Mouse (Mus musculus): ENCODE measurements at regions not wholly inside any gene's neighbourhood (a gene's known extent, or its start where the extent isn't known, plus 50 kb on each side); places are given as distances from the start of the nearest gene placed in this dataset.

DNA sequence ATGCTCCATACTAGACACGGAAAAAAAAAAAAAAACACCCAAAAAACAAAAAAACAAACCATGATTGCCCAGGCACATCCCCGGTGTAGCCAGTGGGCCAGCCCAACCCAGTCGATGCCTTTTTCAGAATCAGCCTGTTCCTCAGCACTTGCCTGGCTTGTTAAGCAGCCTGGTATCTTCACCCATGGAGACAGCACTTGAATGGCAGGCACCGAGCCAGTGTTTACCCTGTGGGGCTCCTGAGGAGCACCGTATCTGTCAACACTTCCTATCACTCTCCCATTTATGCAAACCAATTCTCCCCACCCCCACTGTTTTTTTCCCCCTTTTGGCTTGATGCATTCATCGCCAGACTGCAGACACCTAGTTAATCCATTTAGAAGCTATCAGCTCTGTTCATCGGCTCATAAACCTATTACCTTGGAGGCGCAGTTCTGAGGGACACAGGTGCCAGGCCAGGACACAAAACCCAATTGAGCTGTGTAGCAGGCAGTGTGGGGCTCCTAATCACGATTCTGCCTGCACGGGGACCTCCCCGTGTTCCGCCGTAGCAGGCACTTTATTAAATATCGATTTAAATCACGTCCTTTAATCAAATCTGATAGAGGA is 537.8 kb downstream of the Ofcc1 start:
- no peak for DNase-seq (ENCODE audit: low spot score in 2 of 2)

- DNase-seq (ENCODE audit: low spot score in 2 of 2), result no peak
Measured at GRCm38 (mm10) chr13:39774554-39774953, 586.7 kb downstream of the Ofcc1 start.

- no peak for DNase-seq (ENCODE audit: low spot score in 2 of 2)
Measured at GRCm38 (mm10) chr13:39774111-39774510, 587.1 kb downstream of the Ofcc1 start.

DNA sequence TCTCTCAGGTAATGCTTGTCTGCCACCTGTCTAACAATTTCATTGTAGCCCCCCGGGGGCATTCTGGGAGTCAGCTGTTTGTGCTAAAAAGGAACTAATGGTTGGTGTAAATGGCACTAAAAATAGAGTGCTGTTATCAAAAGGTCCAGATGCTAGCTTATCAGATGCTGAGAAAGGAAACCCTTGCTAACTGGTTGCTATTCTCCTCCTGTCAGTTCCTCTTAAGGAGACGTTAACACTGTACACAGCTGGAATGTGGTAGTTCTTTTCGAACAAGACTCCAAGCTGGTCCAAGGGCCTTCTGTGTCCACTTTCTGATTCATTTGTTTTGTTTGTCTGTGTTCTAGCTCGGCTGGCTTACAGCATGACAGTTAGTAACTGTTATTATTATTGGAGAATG is 592.0 kb downstream of the Ofcc1 start:
- no peak for DNase-seq (ENCODE audit: low spot score in 2 of 2)

- no peak for DNase-seq (ENCODE audit: low spot score in 2 of 2)
Measured at GRCm38 (mm10) chr13:39766897-39767296, 594.4 kb downstream of the Ofcc1 start.

All from adrenal gland, postnatal 4 days (tissue).